ENCODE assay signal across 22 mouse cellular contexts in the genomic region with DNA sequence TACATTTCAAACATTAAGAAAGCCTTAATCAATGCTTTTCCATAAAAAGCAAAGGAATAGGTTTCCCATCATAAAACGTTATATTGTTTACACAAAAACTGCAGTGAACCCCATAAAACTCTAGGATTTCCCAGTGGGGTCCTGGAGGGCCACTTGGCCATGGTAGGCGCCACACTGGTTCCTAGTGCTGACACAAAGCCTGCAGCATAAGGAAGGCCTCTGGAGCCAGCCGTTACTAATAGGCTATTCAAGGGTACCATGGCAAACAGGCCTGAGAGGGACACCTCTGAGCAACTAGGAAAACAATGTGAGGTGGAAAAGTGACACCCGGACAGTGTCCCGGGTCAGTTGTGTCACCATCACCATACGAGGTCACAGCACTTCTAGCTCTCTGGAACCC.
"Had no signal": no experiment of that assay in that cellular context is flagged by ENCODE, and none has a peak within 500 bp of the region (broad histone marks: within the 10 kb centered on the region; RNA-seq: fewer than 3 reads in every experiment).

No protein-coding gene starts in this region.

- H3K9ac ChIP-seq: intestine, embryonic 15.5 days; limb, embryonic 15.5 days; liver, embryonic 14.5 days; liver, postnatal 0 days; lung, embryonic 14.5 days; midbrain, embryonic 12.5 days; midbrain, embryonic 15.5 days; neural tube, embryonic 12.5 days; neural tube, embryonic 15.5 days; stomach, embryonic 15.5 days had no signal

- H3K36me3 ChIP-seq: intestine, embryonic 15.5 days; limb, embryonic 15.5 days; midbrain, embryonic 12.5 days; midbrain, embryonic 15.5 days; neural tube, embryonic 12.5 days; neural tube, embryonic 15.5 days; stomach, embryonic 15.5 days had no signal

- H3K4me3 ChIP-seq: intestine, embryonic 15.5 days; left cerebral cortex, adult 2 months; limb, embryonic 15.5 days; midbrain, embryonic 12.5 days; midbrain, embryonic 15.5 days; neural tube, embryonic 12.5 days; neural tube, embryonic 15.5 days; stomach, embryonic 15.5 days had no signal

- ATAC-seq: intestine, embryonic 15.5 days; liver, postnatal 0 days; lung, postnatal 0 days; midbrain, embryonic 15.5 days had no signal

- DNase-seq: kidney, adult 11 months; kidney, adult 8-10 months; layer of hippocampus, postnatal 36 days; liver, postnatal 0 days; lung, embryonic 14.5 days; right cerebral cortex, adult 18-20 months; right cerebral cortex, postnatal 14 days; right cerebral cortex, postnatal 4 days; thymus, postnatal 25 days had no signal

- H3K9me3 ChIP-seq: intestine, embryonic 15.5 days; limb, embryonic 15.5 days; midbrain, embryonic 12.5 days; midbrain, embryonic 15.5 days; neural tube, embryonic 12.5 days; neural tube, embryonic 15.5 days; stomach, embryonic 15.5 days had no signal

- H3K4me1 ChIP-seq: intestine, embryonic 15.5 days; midbrain, embryonic 12.5 days; midbrain, embryonic 15.5 days; neural tube, embryonic 12.5 days; stomach, embryonic 15.5 days had no signal

- H3K4me2 ChIP-seq: intestine, embryonic 15.5 days; limb, embryonic 15.5 days; liver, embryonic 11.5 days; lung, embryonic 14.5 days; midbrain, embryonic 12.5 days; midbrain, embryonic 15.5 days; neural tube, embryonic 12.5 days; neural tube, embryonic 15.5 days; stomach, embryonic 15.5 days had no signal

- H3K27me3 ChIP-seq: intestine, embryonic 15.5 days; limb, embryonic 15.5 days; midbrain, embryonic 12.5 days; midbrain, embryonic 15.5 days; neural tube, embryonic 12.5 days; neural tube, embryonic 15.5 days; stomach, embryonic 15.5 days had no signal

- H3K27ac ChIP-seq: intestine, embryonic 15.5 days; kidney, postnatal 0 days; left cerebral cortex, adult 2 months; limb, embryonic 15.5 days; liver, embryonic 14.5 days; macrophage; midbrain, embryonic 12.5 days; midbrain, embryonic 15.5 days; neural tube, embryonic 12.5 days; neural tube, embryonic 15.5 days; stomach, embryonic 15.5 days had no signal
